Mouse (Mus musculus): ENCODE measurements around the gene Vta1. TPM values are rescaled to one million over a fixed set of nuclear protein-coding genes. Genes with fewer than 3 reads are reported as not detected.

Vta1 gene
- polyA plus RNA-seq (2015; fragmentation: Nextera tagmentation; extraction: Ambion mirVana): 204 and 228 TPM in 2 replicates

- Histone ChIP-seq H3K27me3 (no peaks in the 10 kb centered on the region), H3K4me1 (replicated peaks) (peaks cover 25% of the 10 kb centered on the region), H3K4me3 (replicated peaks) (peak within 1 kb of the TSS; percentile 97), H3K9ac (replicated peaks) (peak within 1 kb of the TSS; percentile 84), H3K27ac (peak within 1 kb of the TSS; percentile 89), H3K36me3 (0 out of 2 replicates have a peak, but pooled peaks cover 3% of the 10 kb centered on the region), H3K4me2 (replicated peaks) (peak within 1 kb of the TSS; percentile 66), H3K9me3 (peaks cover 2% of the 10 kb centered on the region; the same call in 1 of the 2 replicates)
- WGBS: under 1% methylated on average over 50 of the region's 50 CpGs
- ATAC-seq: peak; percentile 96
These were observed at the start of gene Vta1, which contains the start of gene Nmbr for GRCm38 (mm10) chr10:14705072-14706066. Gene Vta1, minus strand, starts transcription at chr10:14705560. Gene Nmbr, plus strand, starts transcription at chr10:14705591.

DNA sequence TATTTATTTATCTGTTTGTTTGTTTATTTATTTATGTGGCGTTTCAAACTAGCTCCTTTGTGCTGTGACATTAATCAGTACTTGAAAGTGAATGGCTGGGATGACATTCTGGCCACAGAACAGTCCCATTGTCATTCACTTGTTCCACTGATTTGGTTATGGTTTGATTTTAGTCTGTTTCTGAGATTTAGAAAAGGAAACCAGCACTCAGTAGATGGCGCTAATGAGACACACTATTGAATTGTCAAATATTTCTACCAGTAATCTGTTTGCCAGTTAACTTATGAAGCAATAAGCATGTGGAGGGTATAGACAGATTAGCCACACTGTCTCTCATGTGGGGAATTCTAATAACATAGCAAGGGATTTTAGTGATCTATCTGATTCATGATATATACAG is 28.9 kb upstream of the Vta1 start:
- Histone ChIP-seq H3K9ac (replicated peaks) (no peak overlapping the region), H3K27ac (no peak overlapping the region), H3K36me3 (no peaks in the 10 kb centered on the region), H3K4me3 (replicated peaks) (no peak overlapping the region), H3K4me1 (replicated peaks) (no peaks in the 10 kb centered on the region), H3K9me3 (no peaks in the 10 kb centered on the region), H3K4me2 (replicated peaks) (no peak overlapping the region), H3K27me3 (no peaks in the 10 kb centered on the region)
- 8% methylated on average over 2 of the region's 2 CpGs for WGBS
- ATAC-seq: peak; percentile 62; the same call in 1 of the 2 replicates

DNA sequence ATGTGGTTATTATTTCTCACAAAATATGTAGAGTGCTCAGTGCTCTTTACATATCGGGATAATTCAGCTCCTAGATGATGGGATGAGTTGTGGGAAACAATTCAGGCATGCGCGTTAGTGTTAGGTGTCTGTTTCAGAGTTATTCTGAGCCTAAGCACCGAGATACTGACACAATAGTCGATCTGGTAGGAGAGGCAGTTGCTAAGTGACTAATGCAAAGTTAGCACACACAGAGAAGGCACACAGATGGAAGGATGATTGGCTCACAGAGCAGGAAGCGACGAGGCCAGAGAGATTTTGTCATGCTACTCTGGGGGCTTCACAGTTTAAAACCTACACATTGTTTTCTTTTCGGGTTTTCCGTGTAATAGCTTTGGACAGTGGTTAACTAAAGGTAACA is 20.3 kb upstream of the Vta1 start:
- H3K4me1 ChIP-seq (replicated peaks): no peaks in the 10 kb centered on the region
- H3K4me3 ChIP-seq (replicated peaks): no peak overlapping the region
- WGBS: 60% methylated on average over 9 of the region's 9 CpGs
- H3K9ac ChIP-seq (replicated peaks): no peak overlapping the region
- no peaks in the 10 kb centered on the region for H3K36me3 ChIP-seq
- no peaks in the 10 kb centered on the region for H3K27me3 ChIP-seq
- no peaks in the 10 kb centered on the region for H3K9me3 ChIP-seq
- ATAC-seq: no peak
- no peak overlapping the region for H3K4me2 ChIP-seq (replicated peaks)
- H3K27ac ChIP-seq: no peak overlapping the region

- WGBS: 45% methylated on average over 3 of the region's 3 CpGs
- no peak within 1 kb of the TSS for H3K9ac ChIP-seq (replicated peaks)
These were observed 12.8 kb upstream of the Vta1 start, which contains the start of gene Gje1 for GRCm38 (mm10) chr10:14718114-14718513. Gene Gje1, minus strand, starts transcription at chr10:14718214.

DNA sequence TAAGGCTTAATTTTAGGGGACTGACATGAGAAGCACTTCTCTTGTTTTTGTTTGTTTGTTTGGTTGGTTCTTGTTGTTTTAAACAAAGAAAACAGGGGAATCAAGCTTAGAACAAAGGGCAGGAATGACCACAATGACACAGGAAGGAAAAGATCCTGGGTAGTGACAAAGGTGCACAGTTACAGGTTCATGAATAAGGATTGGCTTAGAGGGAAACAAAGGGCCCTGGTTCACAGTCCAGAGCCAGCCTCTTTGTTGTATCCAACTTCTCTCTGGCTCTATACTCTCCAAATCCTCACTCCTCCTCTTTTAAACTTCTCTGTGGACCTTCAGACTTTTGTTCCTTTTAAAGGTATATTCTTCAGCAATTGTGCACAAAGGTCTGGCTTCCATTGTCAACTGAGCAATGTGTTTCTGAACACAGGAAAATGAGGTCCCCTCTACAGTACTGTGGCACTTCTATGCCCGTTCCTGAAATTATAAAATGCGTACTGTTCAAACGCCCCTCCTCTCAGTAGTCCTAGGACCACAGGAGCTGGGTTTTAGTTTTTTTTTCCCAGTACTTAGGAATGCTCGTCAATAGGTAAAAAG is 1.4 kb downstream of the Vta1 start:
- no peaks in the 10 kb centered on the region for H3K27me3 ChIP-seq
- peaks cover 25% of the 10 kb centered on the region for H3K4me1 ChIP-seq (replicated peaks)
- WGBS: 22% methylated on average over 4 of the region's 4 CpGs
- H3K27ac ChIP-seq: peak overlapping the region; percentile 78
- peak overlapping the region; percentile 97 for H3K4me3 ChIP-seq (replicated peaks)
- H3K9me3 ChIP-seq: peaks cover 2% of the 10 kb centered on the region; the same call in 1 of the 2 replicates
- peak overlapping the region; percentile 84 for H3K9ac ChIP-seq (replicated peaks)
- peak; percentile 58; the same call in 1 of the 2 replicates for ATAC-seq
- H3K36me3 ChIP-seq: 0 out of 2 replicates have a peak, but pooled peaks cover 3% of the 10 kb centered on the region
- H3K4me2 ChIP-seq (replicated peaks): peak overlapping the region; percentile 66

More at GRCm38 (mm10) chr10:14718114-14718513, 12.8 kb upstream of the Vta1 start, which contains the start of gene Gje1:
- H3K27ac ChIP-seq: no peak within 1 kb of the TSS
- H3K27me3 ChIP-seq: no peaks in the 10 kb centered on the region
- H3K9me3 ChIP-seq: no peaks in the 10 kb centered on the region
- no peak within 1 kb of the TSS for H3K4me3 ChIP-seq (replicated peaks)
- no peaks in the 10 kb centered on the region for H3K36me3 ChIP-seq
- H3K4me2 ChIP-seq (replicated peaks): no peak within 1 kb of the TSS
- H3K4me1 ChIP-seq (replicated peaks): no peaks in the 10 kb centered on the region
- ATAC-seq: no peak

- H3K36me3 ChIP-seq: 0 out of 2 replicates have a peak, but pooled peaks cover 3% of the 10 kb centered on the region
- ATAC-seq: no peak
- no peaks in the 10 kb centered on the region for H3K27me3 ChIP-seq
- H3K9ac ChIP-seq (replicated peaks): peak overlapping the region; percentile 84; the same call in 1 of the 2 replicates
- peak overlapping the region; percentile 78 for H3K27ac ChIP-seq
- H3K4me3 ChIP-seq (replicated peaks): peak overlapping the region; percentile 97
- peak overlapping the region; percentile 66 for H3K4me2 ChIP-seq (replicated peaks)
- peaks cover 2% of the 10 kb centered on the region; the same call in 1 of the 2 replicates for H3K9me3 ChIP-seq
- 13% methylated on average over 1 of the region's 1 CpGs for WGBS
- H3K4me1 ChIP-seq (replicated peaks): peaks cover 25% of the 10 kb centered on the region
These were observed 2.1 kb downstream of the Vta1 start for GRCm38 (mm10) chr10:14703239-14703638.

GRCm38 (mm10) chr10:14690349-14690748 is 15.0 kb downstream of the Vta1 start:
- Histone ChIP-seq H3K4me3 (replicated peaks) (no peak overlapping the region), H3K36me3 (peaks cover 19% of the 10 kb centered on the region), H3K4me2 (replicated peaks) (no peak overlapping the region), H3K27me3 (no peaks in the 10 kb centered on the region), H3K4me1 (replicated peaks) (peaks cover 6% of the 10 kb centered on the region), H3K27ac (no peak overlapping the region; the same call in 1 of the 2 replicates), H3K9me3 (no peaks in the 10 kb centered on the region), H3K9ac (replicated peaks) (no peak overlapping the region)
- 47% methylated on average over 3 of the region's 3 CpGs for WGBS
- 0 out of 2 replicates have a peak, but pooled peaks have one; percentile 53 for ATAC-seq

DNA sequence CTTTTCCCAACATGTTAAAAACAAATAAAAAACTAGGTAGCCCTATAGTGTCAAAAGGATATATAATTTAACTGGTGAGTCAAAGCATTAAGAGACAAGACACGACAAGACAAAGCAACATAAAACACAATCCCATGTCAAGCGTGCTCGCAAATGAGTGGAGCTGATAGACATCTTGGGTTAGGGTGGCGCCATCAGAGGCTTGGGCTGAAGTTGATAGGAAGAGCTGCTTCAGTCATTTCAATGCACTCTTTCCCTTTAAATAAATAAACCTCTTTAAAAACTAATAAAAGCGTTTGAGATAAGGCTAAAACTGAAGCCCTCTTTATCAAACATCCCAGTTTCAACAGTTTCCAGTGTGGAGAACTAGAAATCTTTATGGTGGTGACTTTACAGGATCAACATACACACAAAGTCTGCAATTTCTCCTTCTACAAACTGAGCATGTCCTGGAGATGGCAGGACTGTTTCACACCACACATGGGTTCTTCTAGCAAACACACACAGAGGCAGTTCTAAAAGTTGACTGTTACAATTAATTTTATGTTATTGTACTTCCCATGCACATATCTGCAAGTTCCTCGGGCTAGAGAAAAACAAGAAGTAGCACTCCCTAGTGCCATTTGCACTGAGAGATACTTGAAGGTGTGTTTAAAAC is 16.4 kb downstream of the Vta1 start:
- H3K4me3 ChIP-seq (replicated peaks): no peak overlapping the region
- no peak overlapping the region for H3K27ac ChIP-seq
- H3K4me2 ChIP-seq (replicated peaks): no peak overlapping the region
- 95% methylated on average over 6 of the region's 6 CpGs for WGBS
- H3K9ac ChIP-seq (replicated peaks): no peak overlapping the region
- H3K4me1 ChIP-seq (replicated peaks): peaks cover 6% of the 10 kb centered on the region
- H3K9me3 ChIP-seq: no peaks in the 10 kb centered on the region
- H3K36me3 ChIP-seq: peaks cover 19% of the 10 kb centered on the region
- no peaks in the 10 kb centered on the region for H3K27me3 ChIP-seq
- ATAC-seq: no peak

DNA sequence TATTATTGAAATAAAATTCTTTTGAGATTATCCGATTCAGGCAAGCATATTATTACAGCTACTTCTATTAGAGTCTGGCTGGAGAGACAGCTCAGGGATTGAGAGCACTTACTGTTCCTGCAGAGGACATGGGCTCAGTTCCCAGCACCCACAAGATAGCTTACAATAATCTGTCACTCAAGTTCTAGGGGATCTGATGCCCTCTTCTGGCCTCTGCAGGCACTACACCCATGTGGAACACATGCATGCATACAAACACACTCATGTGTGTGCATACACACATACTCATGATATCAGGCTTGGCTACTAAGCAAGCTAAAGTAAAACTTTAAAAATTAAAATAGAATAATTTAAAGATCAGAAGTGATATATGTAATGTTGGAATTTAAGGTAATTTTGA is 19.7 kb downstream of the Vta1 start:
- Histone ChIP-seq H3K9me3 (no peaks in the 10 kb centered on the region), H3K27ac (no peak overlapping the region), H3K36me3 (peaks cover 21% of the 10 kb centered on the region), H3K4me2 (replicated peaks) (no peak overlapping the region), H3K4me3 (replicated peaks) (no peak overlapping the region), H3K4me1 (replicated peaks) (peaks cover 6% of the 10 kb centered on the region), H3K9ac (replicated peaks) (no peak overlapping the region), H3K27me3 (no peaks in the 10 kb centered on the region)
- ATAC-seq: no peak
- 98% methylated on average over 1 of the region's 1 CpGs for WGBS

DNA sequence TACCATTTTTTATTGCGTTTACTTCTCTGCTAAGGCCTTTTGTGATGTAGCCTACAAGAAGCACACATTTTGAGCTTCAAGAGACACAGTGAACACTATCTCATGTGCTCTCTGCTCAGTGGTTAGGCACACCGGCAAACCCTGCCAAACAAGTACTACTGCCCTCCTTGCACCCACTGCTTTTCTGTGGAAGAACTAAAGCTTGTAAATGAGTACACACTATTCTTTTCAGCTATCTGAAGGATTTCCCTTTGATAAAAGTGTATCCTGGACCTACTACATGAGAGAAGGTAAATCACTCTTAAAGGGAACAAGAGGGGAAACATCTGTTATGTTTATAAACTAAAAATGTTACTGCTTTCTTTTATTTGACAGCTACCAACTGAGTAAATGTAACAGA is 39.2 kb downstream of the Vta1 start:
- no peak for ATAC-seq
- H3K9ac ChIP-seq (replicated peaks): no peak overlapping the region
- no peaks in the 10 kb centered on the region for H3K27me3 ChIP-seq
- no peak overlapping the region for H3K4me2 ChIP-seq (replicated peaks)
- no peaks in the 10 kb centered on the region for H3K9me3 ChIP-seq
- WGBS: 98% methylated on average over 2 of the region's 2 CpGs
- no peak overlapping the region for H3K4me3 ChIP-seq (replicated peaks)
- H3K4me1 ChIP-seq (replicated peaks): no peaks in the 10 kb centered on the region
- H3K27ac ChIP-seq: no peak overlapping the region
- peaks cover 32% of the 10 kb centered on the region for H3K36me3 ChIP-seq

DNA sequence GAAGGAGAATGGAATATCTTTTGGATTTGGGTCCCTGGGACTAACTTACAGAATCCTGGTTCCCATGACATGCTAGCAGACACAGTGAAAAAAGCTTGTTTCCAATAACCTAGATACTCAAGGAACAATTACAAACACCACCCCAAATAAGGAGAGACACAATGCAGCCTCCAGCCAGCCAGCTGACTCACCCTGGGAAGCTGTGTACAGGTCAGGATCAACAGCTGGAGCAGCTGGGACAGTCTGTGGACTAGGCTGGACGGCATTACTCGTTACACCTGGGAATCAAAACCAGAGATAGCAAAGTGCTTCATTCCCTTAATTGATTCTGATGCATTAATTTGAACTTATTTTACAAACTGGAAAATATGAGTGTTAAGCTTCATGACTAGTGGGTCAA is 44.5 kb downstream of the Vta1 start:
- H3K9ac ChIP-seq (replicated peaks): no peak overlapping the region
- H3K4me3 ChIP-seq (replicated peaks): no peak overlapping the region
- no peak overlapping the region for H3K27ac ChIP-seq
- no peak for ATAC-seq
- H3K36me3 ChIP-seq: peaks cover 26% of the 10 kb centered on the region
- WGBS: 85% methylated on average over 2 of the region's 2 CpGs
- H3K4me2 ChIP-seq (replicated peaks): no peak overlapping the region
- no peaks in the 10 kb centered on the region for H3K4me1 ChIP-seq (replicated peaks)
- no peaks in the 10 kb centered on the region for H3K27me3 ChIP-seq
- H3K9me3 ChIP-seq: no peaks in the 10 kb centered on the region

Data from midbrain, embryonic 13.5 days (tissue).